Mouse (Mus musculus) ovary, adult 10 weeks (tissue): ENCODE measurements around the gene Lpgat1. TPM values are rescaled to one million over a fixed set of nuclear protein-coding genes. Genes with fewer than 3 reads are reported as not detected.

ENCODE experiments used
- polyA plus RNA-seq: library from polyadenylated mRNA; stranded (reverse); fragments of 350-450 nt; fragmentation: Illumina TruSeq; extraction: RNeasy Lipid Tissue Mini Kit (QIAGEN cat#74804); gene quantifications from one replicate; pipeline ENCODE4 v1.2.3, GENCODE M21; 2014

Gene Lpgat1
- 89.5 TPM for polyA plus RNA-seq

GRCm38 (mm10) chr1:191717601-191718498 lies at the start of gene Lpgat1:
Gene Lpgat1, plus strand, starts transcription at chr1:191717834.

GRCm38 (mm10) chr1:191821326-191822091 lies 103.9 kb downstream of the Lpgat1 start, which contains the start of gene Nek2:
Gene Nek2, plus strand, starts transcription at chr1:191821444.

Other genes starting within 250 kb of the Lpgat1 start
- gene Dtl, start 142.3 kb upstream of the Lpgat1 start, polyA plus RNA-seq: 31.4 TPM
- gene Ints7, start 142.2 kb upstream of the Lpgat1 start, polyA plus RNA-seq: 19.7 TPM
- 7.7 TPM for gene Nek2, start 103.6 kb downstream of the Lpgat1 start, polyA plus RNA-seq
- 44.3 TPM for gene Slc30a1, start 188.9 kb downstream of the Lpgat1 start, polyA plus RNA-seq